Mouse (Mus musculus) lung, embryonic 16.5 days (tissue): ENCODE results near the gene Cldn7. TPM values are rescaled to one million over a fixed set of nuclear protein-coding genes. Genes with fewer than 3 reads are reported as not detected.

Experiments
- ATAC-seq: fragments of 200-750 bp; cut with Nextera tagmentation; 2 replicates; pipeline ENCODE4 v1.8.0; 2017; ENCODE audit warnings: low read depth, mild to moderate bottlenecking, moderate library complexity
- H3K27ac ChIP-seq: fragments of 300-500 bp; sonication (generic); 2 replicates; pipeline ENCODE4 v1.5.1; 2014; ENCODE audit warnings: mild to moderate bottlenecking, control low read depth, low read length
- H3K27me3 ChIP-seq: fragments of 300-500 bp; sonication (generic); 2 replicates; pipeline ENCODE4 v1.6.1; 2014; ENCODE audit warnings: low read depth, low read length, mixed read lengths; ENCODE audit not compliant: control insufficient read depth, insufficient read depth
- H3K36me3 ChIP-seq: fragments of 300-500 bp; sonication (generic); 2 replicates; pipeline ENCODE4 v1.6.1; 2014; ENCODE audit warnings: low read length; ENCODE audit not compliant: control insufficient read depth, insufficient read depth
- H3K4me1 ChIP-seq: fragments of 300-500 bp; sonication (generic); replicated peaks from 2 replicates; pipeline ENCODE4 v1.6.1; 2014; ENCODE audit warnings: low read length, mixed read lengths; ENCODE audit not compliant: control insufficient read depth, insufficient read depth
- H3K4me2 ChIP-seq: fragments of 300-500 bp; sonication (generic); 2 replicates; pipeline ENCODE4 v1.6.1; 2014; ENCODE audit warnings: low read depth, low read length, control low read depth
- H3K4me3 ChIP-seq: fragments of 300-500 bp; sonication (generic); 2 replicates; pipeline ENCODE4 v1.5.1; 2014; ENCODE audit warnings: mild to moderate bottlenecking, low read length, control low read depth
- H3K9ac ChIP-seq: fragments of 300-500 bp; sonication (generic); 2 replicates; pipeline ENCODE4 v1.6.1; 2014; ENCODE audit warnings: low read length, control low read depth
- H3K9me3 ChIP-seq: fragments of 300-500 bp; sonication (generic); 2 replicates; pipeline ENCODE4 v1.6.1; 2016; ENCODE audit warnings: low read length; ENCODE audit not compliant: control insufficient read depth
- WGBS: fragments of 180-500 bp; shearing (Covaris S2); extraction: QIAGEN DNeasy Blood & Tissue Kit; methylation state at CpG from one replicate; pipeline ENCODE4 v1.1.7; 2014; 5-methylcytosine and 5-hydroxymethylcytosine counted together
- polyA plus RNA-seq: library from polyadenylated mRNA; unstranded; fragments of >200 nt; fragmentation: Nextera tagmentation; extraction: Ambion mirVana; gene quantifications from 2 replicates; pipeline ENCODE4 v1.2.1, GENCODE M21; 2015

Gene Cldn7
- polyA plus RNA-seq, 1 experiment from 2014 or later: 172 TPM

- peak overlapping the region; percentile 73 for H3K9ac ChIP-seq
Measured at GRCm38 (mm10) chr11:69965271-69966005, 859 bp downstream of the Cldn7 start.

DNA sequence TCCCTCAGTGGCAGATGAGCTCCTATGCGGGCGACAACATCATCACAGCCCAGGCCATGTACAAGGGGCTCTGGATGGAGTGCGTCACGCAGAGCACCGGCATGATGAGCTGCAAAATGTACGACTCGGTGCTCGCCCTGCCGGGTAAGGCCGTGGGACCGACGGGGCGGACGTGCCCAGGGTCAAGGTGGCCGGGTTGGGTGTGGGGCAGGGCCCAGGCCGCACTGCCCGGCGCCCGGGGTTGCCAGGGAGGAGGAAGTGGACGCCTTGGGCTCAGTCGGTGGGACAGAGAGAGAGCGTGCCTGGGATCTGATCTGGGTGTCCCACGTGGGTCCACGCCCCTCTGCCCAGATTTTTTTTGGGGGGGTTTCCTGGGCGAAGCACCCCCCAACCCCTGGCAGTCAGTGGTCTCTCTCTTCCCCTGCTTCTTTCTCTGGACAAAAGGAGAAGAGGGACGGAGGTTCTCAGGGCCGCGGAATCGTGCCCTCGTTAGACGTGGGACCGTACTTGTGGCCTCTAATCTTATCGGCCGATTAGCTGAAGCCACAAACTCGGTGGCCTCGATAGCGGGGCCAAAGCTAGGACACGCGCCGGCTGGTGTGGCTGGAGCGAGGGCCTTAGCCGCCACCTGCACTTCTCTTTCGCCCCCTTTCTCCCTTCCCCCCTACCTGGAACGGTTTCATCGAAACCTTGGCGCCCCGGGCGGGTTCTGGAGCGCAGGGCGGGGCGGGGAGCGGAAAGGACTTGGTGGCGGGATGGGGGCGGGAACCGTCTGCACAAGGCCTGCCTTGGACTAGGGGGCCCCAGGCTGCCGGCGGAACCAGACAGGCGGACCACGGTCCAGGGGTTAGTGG lies 1.7 kb downstream of the Cldn7 start:
- Histone ChIP-seq H3K4me1 (peaks cover 8% of the 10 kb centered on the region), H3K36me3 (peaks cover 21% of the 10 kb centered on the region), H3K4me2 (peak overlapping the region; percentile 60), H3K27ac (peak overlapping the region; percentile 86), H3K9me3 (no peaks in the 10 kb centered on the region), H3K4me3 (peak overlapping the region; percentile 60), H3K27me3 (peaks cover 37% of the 10 kb centered on the region), H3K9ac (peak overlapping the region; percentile 73)
- peak; percentile 66 for ATAC-seq
- under 1% methylated on average over 59 of the region's 59 CpGs for WGBS

More at GRCm38 (mm10) chr11:69965271-69966005, 859 bp downstream of the Cldn7 start:
- ATAC-seq: peak; percentile 87
- 2% methylated on average over 47 of the region's 49 CpGs for WGBS
- Histone ChIP-seq H3K36me3 (peaks cover 18% of the 10 kb centered on the region), H3K4me2 (peak overlapping the region; percentile 60), H3K27ac (peak overlapping the region; percentile 87), H3K4me3 (peak overlapping the region; percentile 60), H3K27me3 (peaks cover 37% of the 10 kb centered on the region), H3K4me1 (peaks cover 8% of the 10 kb centered on the region), H3K9me3 (no peaks in the 10 kb centered on the region)

DNA sequence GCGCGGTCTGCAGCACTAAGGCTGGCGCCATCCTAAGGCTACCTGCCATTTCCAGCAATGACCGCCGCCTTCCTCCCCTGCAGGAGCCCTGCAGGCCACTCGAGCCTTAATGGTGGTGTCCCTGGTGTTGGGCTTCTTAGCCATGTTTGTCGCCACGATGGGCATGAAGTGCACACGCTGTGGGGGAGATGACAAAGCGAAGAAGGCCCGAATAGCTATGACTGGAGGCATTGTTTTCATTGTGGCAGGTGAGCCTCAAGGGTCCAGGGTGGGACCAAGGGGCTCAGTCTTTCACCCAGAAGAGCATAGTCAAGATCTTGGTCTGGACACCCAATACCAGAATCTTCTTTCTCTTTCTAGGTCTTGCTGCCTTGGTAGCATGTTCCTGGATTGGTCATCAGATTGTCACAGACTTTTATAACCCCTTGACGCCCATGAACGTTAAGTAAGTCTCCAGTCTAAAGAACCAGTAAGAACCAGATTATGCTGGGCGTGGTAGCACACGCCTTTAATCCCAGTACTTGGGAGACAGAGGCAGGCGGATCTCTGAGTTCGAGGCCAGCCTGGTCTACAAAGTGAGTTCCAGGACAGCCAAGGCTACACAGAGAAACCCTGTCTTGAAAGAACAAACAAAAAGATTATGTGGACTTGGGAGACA lies 2.4 kb downstream of the Cldn7 start:
- 33% methylated on average over 17 of the region's 17 CpGs for WGBS
- Histone ChIP-seq H3K27ac (peak overlapping the region; percentile 86), H3K9me3 (no peaks in the 10 kb centered on the region), H3K4me2 (peak overlapping the region; percentile 60), H3K36me3 (peaks cover 21% of the 10 kb centered on the region), H3K27me3 (peaks cover 37% of the 10 kb centered on the region), H3K4me3 (peak overlapping the region; percentile 60), H3K4me1 (peaks cover 8% of the 10 kb centered on the region), H3K9ac (peak overlapping the region; percentile 73)
- no peak for ATAC-seq

- peaks cover 8% of the 10 kb centered on the region for H3K4me1 ChIP-seq
- H3K9ac ChIP-seq: no peak overlapping the region
- H3K4me2 ChIP-seq: no peak overlapping the region
- H3K9me3 ChIP-seq: no peaks in the 10 kb centered on the region
- H3K36me3 ChIP-seq: peaks cover 26% of the 10 kb centered on the region
- no peak overlapping the region for H3K4me3 ChIP-seq
- 64% methylated on average over 4 of the region's 4 CpGs for WGBS
- no peak overlapping the region for H3K27ac ChIP-seq
- ATAC-seq: no peak
- H3K27me3 ChIP-seq: peaks cover 34% of the 10 kb centered on the region
Measured at GRCm38 (mm10) chr11:69968793-69969192, 4.2 kb downstream of the Cldn7 start.

DNA sequence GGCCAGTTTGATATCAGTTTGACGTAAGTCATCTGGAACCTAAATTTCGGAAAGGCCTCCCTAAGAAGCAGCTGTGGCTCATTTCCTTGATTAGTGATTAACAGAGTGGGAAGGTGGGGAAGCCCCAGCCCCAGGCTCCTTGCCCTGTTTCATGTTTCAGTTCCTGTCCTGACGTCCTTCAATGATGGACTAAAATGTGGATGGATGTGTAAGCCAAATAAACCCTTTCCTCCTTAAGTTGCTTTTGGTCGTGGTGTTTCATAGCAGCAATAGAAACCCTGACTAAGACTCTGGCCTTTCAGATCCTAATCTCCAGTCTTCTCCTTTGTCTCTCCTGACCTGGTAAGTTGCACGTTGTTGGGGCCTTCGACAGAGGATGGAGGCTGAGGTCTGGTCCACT lies 5.6 kb downstream of the Cldn7 start:
- no peak overlapping the region for H3K9ac ChIP-seq
- H3K36me3 ChIP-seq: peaks cover 34% of the 10 kb centered on the region
- no peak for ATAC-seq
- H3K27ac ChIP-seq: no peak overlapping the region
- 78% methylated on average over 6 of the region's 6 CpGs for WGBS
- peaks cover 19% of the 10 kb centered on the region for H3K27me3 ChIP-seq
- no peaks in the 10 kb centered on the region for H3K9me3 ChIP-seq
- H3K4me3 ChIP-seq: no peak overlapping the region
- H3K4me2 ChIP-seq: no peak overlapping the region
- H3K4me1 ChIP-seq: peaks cover 8% of the 10 kb centered on the region

DNA sequence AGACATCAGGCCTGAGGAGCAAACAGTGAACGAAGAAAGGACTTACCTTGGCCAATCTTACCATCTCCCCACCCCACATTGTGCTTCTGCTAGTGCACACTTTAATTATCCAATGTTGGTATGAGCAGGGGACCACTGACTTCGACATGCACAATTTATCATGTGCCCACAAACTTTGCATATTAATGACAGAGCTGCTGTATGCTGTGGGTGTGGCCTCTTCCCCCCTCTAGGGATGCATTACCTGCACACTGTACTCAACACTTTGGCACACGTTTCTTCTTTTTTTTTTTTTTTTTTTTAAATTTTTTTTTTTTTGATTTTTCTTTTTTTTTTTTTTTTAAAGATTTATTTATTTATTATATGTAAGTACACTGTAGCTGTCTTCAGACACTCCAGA lies 6.2 kb downstream of the Cldn7 start:
- Histone ChIP-seq H3K9ac (no peak overlapping the region), H3K36me3 (peaks cover 34% of the 10 kb centered on the region), H3K4me3 (no peak overlapping the region), H3K4me2 (no peak overlapping the region), H3K27ac (no peak overlapping the region), H3K9me3 (no peaks in the 10 kb centered on the region), H3K4me1 (peaks cover 8% of the 10 kb centered on the region), H3K27me3 (peaks cover 14% of the 10 kb centered on the region)
- WGBS: 55% methylated on average over 3 of the region's 3 CpGs
- no peak for ATAC-seq

- ATAC-seq: no peak
- no peaks in the 10 kb centered on the region for H3K27me3 ChIP-seq
- H3K9ac ChIP-seq: no peak overlapping the region
- WGBS: 86% methylated on average over 2 of the region's 2 CpGs
- peaks cover 6% of the 10 kb centered on the region; the same call in 1 of the 2 replicates for H3K4me1 ChIP-seq
- H3K27ac ChIP-seq: no peak overlapping the region
- H3K4me3 ChIP-seq: no peak overlapping the region
- no peak overlapping the region for H3K4me2 ChIP-seq
- H3K9me3 ChIP-seq: no peaks in the 10 kb centered on the region
- H3K36me3 ChIP-seq: peaks cover 21% of the 10 kb centered on the region
Measured at GRCm38 (mm10) chr11:69974907-69975306, 10.3 kb downstream of the Cldn7 start.

GRCm38 (mm10) chr11:69976271-69976670 lies 11.7 kb downstream of the Cldn7 start:
- peaks cover 6% of the 10 kb centered on the region; the same call in 1 of the 2 replicates for H3K4me1 ChIP-seq
- no peak overlapping the region for H3K4me2 ChIP-seq
- no peak overlapping the region for H3K27ac ChIP-seq
- H3K4me3 ChIP-seq: no peak overlapping the region
- H3K27me3 ChIP-seq: no peaks in the 10 kb centered on the region
- 80% methylated on average over 4 of the region's 4 CpGs for WGBS
- H3K9ac ChIP-seq: no peak overlapping the region
- H3K36me3 ChIP-seq: peaks cover 13% of the 10 kb centered on the region
- no peak for ATAC-seq
- H3K9me3 ChIP-seq: no peaks in the 10 kb centered on the region

GRCm38 (mm10) chr11:69979827-69980195 lies 15.2 kb downstream of the Cldn7 start:
- H3K9me3 ChIP-seq: no peaks in the 10 kb centered on the region
- H3K36me3 ChIP-seq: peaks cover 9% of the 10 kb centered on the region
- H3K27ac ChIP-seq: peak overlapping the region; percentile 99
- peak overlapping the region; percentile 98 for H3K4me3 ChIP-seq
- peak overlapping the region; percentile 100 for H3K9ac ChIP-seq
- H3K4me2 ChIP-seq: peak overlapping the region; percentile 83
- peaks cover 26% of the 10 kb centered on the region for H3K4me1 ChIP-seq
- no peak for ATAC-seq
- WGBS: 3% methylated on average over 16 of the region's 16 CpGs
- H3K27me3 ChIP-seq: no peaks in the 10 kb centered on the region
